Mouse (Mus musculus) left cerebral cortex, adult 8-10 months (tissue): Measurements from ENCODE around the gene Olfm1. TPM values are rescaled to one million over a fixed set of nuclear protein-coding genes. Genes with fewer than 3 reads are reported as not detected.

Experiments used
- total RNA-seq, 4 experiments: library from RNA; stranded (reverse); gene quantifications; 2 replicates each; pipeline ENCODE4 v1.2.4; 2022

Gene Olfm1
- total RNA-seq, 4 experiments from 2014 or later, result 1,109 to 1,183 (median 1,132) TPM

Other genes with a start within 250 kb of the Olfm1 start
- gene Fcnb, start 108.1 kb upstream of the Olfm1 start, total RNA-seq, result not detected